In the genomic region with DNA sequence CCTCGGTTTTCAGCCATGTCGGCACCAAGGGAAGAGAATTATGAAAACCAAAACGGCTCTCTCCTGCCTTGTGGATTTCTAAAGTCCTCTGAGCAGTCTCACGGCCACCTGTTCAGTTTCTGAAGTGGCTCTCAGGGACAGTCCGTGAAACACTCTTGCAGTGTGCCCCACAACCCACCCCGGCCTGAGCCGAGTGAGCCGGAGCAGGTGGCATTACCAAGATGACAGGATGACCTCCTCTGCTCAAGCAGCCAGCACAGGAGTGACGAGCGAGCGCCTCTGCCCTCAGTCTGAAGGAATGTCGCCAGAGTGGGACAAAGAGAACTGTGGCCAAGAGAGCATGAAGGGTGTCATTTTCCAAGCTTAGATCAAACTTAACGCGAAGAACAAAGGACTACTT, we compare ENCODE assay signal across 12 mouse cellular contexts. TPM values are rescaled to one million over a fixed set of nuclear protein-coding genes. Genes with fewer than 3 reads are reported as not detected.
DNase-seq lines count a peak whose midpoint lies in the region; ATAC-seq and TF ChIP-seq lines count a peak whose summit lies in the region.
"Had no signal": no experiment of that assay in that cellular context is flagged by ENCODE, and none has a peak within 500 bp of the region (broad histone marks: within the 10 kb centered on the region; RNA-seq: fewer than 3 reads in every experiment).

No protein-coding gene starts in this region.

- DNase-seq in gastrocnemius, adult 2 months, result peak; percentile 36
- no peak for DNase-seq in gastrocnemius, postnatal 4 days (ENCODE audit: low spot score in 2 of 2)
- DNase-seq in lung, adult 18-20 months, result peak; percentile 8
- DNase-seq in lung, postnatal 14 days, result no peak
- DNase-seq in lung, postnatal 36 days, result peak; percentile 8
- DNase-seq in adrenal gland, adult 8-10 months, result no peak
- DNase-seq in left cerebral cortex, postnatal 36 days (ENCODE audit: low spot score in 2 of 2), result no peak
- DNase-seq: adrenal gland, postnatal 10 days; cerebellum, adult 11 months; layer of hippocampus, adult 9-11 months had no signal

- H3K4me3 ChIP-seq in gastrocnemius, adult 2 months, result peak overlapping the region; percentile 54
- H3K4me3 ChIP-seq: hindbrain, embryonic 15.5 days had no signal

- no peak for TF ChIP-seq CTCF in gastrocnemius, adult 2 months (IDR thresholded peaks at IDR 0.05)

- intact Hi-C loops in gastrocnemius, adult 2 months (cut with DNase I), result no loop called here
- intact Hi-C loops in left cerebral cortex, postnatal 36 days (cut with DNase I), result no loop called here

- peak overlapping the region; percentile 29 for H3K27ac ChIP-seq in gastrocnemius, adult 2 months
- H3K27ac ChIP-seq: hindbrain, embryonic 15.5 days had no signal

- ATAC-seq in monocyte, adult 5-6 weeks (replicated peaks; ENCODE audit: insufficient number of reproducible peaks, low FRiP score, low TSS enrichment, poor library complexity, severe bottlenecking), result no peak

RNA-seq across cellular contexts. Expression of gene Frem2, which starts 26.0 kb away (rescaled TPM):
- 1 to 10 TPM in 1 of 2 experiments, under 1 TPM in 1; 0.94 to 3.9 TPM for total RNA-seq in gastrocnemius, adult 2 months (2021)
- 10 to 100 TPM; 24.6 to 28.5 TPM for total RNA-seq in gastrocnemius, postnatal 4 days (2021)
- total RNA-seq in monocyte, adult 5-6 weeks (2017), result not detected in 3 replicates
- under 1 TPM; 0.06 to 0.38 (median 0.18) TPM for total RNA-seq in adrenal gland, adult 8-10 months (2022)
- total RNA-seq in left cerebral cortex, postnatal 36 days (2021), result 1 to 10 TPM; 1.2 to 1.5 TPM

Comparison
In these comparisons a context has a peak if more than half of its experiments do, and no peak if none do; other contexts are left out.
1. DNase-seq: peak in gastrocnemius, adult 2 months (single experiment), lung, adult 18-20 months (2 of 2) and lung, postnatal 36 days (single experiment); none in gastrocnemius, postnatal 4 days (0 of 2), lung, postnatal 14 days (single experiment), adrenal gland, adult 8-10 months (single experiment) and left cerebral cortex, postnatal 36 days (0 of 2).
2. RNA of gene Frem2, which starts 26.0 kb away (total RNA-seq): 24.6 to 28.5 TPM in gastrocnemius, postnatal 4 days; 0.94 to 3.9 TPM in gastrocnemius, adult 2 months, 1.2 to 1.5 TPM in left cerebral cortex, postnatal 36 days, 0.06 to 0.38 TPM in adrenal gland, adult 8-10 months and not detected in monocyte, adult 5-6 weeks; every median in the first group is over 4 times any median in the second.